Mouse (Mus musculus): ENCODE results near the gene Pknox2.

Pknox2 gene

DNA sequence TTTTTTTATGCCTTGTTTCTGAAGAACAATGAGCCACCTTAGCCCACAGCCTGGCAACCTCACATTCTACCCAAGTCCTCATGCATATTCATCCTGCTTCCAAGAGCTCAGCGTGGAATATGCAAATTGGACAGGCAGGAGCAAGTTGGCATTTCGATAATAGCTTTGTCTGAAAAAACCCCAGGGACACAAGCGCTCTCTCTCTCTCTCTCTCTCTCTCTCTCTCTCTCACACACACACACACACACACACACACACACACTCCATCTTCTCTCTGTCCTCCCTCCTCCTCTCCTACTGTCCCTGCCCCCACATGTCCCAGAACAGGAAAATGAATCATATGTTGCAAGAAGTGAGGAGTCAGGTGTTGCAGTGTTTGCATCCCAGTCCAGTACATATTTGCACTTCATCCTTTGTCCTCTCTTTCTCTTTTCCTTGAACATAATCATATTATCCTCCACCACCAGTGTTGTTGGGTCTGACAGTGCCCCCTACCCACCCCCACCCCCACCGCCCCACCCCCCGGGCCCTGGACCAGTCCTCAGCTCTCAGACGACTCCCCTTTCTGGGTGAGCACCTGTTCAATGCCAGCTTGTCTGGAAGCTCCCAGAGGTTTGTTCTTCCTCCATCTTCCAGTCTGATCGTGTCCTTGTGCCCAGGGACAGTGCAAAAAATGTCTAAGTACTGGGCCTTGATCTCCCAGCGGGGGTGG lies 265.0 kb downstream of the Pknox2 start:
- peak in 1 of 2 experiments; percentile 58 for DNase-seq (ENCODE audit: low spot score in 2 of 2)

DNA sequence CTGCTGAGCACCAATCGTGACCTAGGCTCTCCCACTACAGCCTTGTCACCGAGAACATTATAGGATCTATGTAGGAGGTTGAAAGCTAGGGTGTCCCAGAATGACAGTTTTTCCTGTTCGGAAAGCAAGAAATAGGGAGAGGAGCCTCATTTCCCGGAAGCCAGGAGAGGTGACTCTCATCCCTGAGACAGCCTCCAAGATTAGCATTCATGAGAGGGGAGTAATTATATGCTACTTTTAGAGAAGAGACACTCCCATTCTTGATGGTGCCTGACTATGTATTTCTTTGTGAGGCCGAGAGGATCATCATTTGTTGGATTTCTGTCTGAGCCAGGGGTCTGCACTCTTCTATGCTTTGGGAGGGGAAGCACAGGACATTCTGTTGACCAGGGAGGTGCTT lies 265.6 kb downstream of the Pknox2 start:
- no peak for DNase-seq (ENCODE audit: low spot score in 2 of 2)

- DNase-seq (ENCODE audit: low spot score in 2 of 2): no peak
These were observed 270.4 kb downstream of the Pknox2 start for GRCm38 (mm10) chr9:36876787-36877186.

DNA sequence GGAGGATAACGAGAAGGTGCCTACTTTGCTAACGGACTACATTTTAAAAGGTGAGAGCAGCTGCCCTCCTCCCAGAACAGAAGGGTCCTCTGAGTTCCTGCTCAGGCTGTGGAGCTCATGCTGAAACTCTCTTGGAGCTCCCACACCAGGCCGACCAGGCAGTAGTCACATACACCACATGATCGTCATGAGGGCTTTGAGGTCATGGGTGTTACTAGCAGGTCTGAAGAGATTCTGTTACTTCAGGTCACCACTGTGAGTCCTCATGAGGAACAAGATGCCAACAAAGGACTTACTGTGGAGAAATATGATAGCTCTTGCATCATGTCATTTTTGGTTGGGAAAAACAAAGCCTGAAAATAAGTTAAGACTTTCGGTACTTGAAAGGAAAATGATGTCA lies 270.9 kb downstream of the Pknox2 start:
- no peak for DNase-seq (ENCODE audit: low spot score in 2 of 2)

GRCm38 (mm10) chr9:36873796-36874195 lies 273.4 kb downstream of the Pknox2 start:
- no peak for DNase-seq (ENCODE audit: low spot score in 2 of 2)

GRCm38 (mm10) chr9:36870263-36870662 lies 276.9 kb downstream of the Pknox2 start:
- no peak for DNase-seq (ENCODE audit: low spot score in 2 of 2)

DNA sequence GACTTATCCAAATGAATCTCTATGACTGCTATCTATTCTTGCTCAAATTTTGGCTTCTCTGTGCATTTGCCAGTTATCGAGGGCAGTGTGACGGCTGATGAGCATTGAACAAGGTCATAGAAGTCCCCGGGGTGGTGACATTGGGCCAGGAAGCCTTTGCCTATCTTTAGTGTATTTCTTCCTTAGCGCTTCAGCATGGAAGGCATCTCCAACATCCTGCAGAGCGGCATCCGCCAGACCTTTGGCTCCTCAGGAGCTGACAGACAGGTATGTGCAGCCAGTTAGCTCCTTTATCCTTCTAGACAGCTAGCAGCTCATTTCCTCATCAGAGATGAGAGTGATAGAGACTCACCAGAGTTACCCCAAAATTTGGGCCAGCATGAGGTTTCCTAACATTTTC lies 278.5 kb downstream of the Pknox2 start:
- no peak for DNase-seq (ENCODE audit: low spot score in 2 of 2)

- no peak for DNase-seq (ENCODE audit: low spot score in 2 of 2)
These were observed 282.1 kb downstream of the Pknox2 start for GRCm38 (mm10) chr9:36864862-36865813.

- DNase-seq (ENCODE audit: low spot score in 2 of 2): no peak
These were observed 283.5 kb downstream of the Pknox2 start for GRCm38 (mm10) chr9:36863694-36864093.

- DNase-seq (ENCODE audit: low spot score in 2 of 2): no peak
These were observed 284.6 kb downstream of the Pknox2 start for GRCm38 (mm10) chr9:36862576-36862975.

DNA sequence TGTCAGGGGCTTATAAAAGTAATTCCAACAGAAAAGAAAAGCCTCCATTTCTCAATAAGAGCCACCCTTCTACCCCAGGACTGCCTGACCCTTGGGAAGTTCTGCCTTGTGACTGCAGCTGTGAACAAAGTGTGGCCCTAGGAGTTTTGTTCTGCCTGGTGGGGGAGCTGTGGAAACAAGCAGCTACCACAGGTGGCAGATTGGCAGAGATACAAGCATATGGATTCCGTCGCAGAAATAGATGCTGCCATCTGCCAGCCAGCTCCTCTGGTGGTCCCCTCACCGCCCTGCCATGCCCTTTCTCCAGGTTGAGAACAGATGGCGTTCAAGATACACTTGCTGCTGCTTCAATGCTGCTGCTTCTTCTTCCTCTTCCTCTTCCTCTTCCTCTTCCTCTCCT lies 288.5 kb downstream of the Pknox2 start:
- DNase-seq (ENCODE audit: low spot score in 2 of 2): no peak

DNA sequence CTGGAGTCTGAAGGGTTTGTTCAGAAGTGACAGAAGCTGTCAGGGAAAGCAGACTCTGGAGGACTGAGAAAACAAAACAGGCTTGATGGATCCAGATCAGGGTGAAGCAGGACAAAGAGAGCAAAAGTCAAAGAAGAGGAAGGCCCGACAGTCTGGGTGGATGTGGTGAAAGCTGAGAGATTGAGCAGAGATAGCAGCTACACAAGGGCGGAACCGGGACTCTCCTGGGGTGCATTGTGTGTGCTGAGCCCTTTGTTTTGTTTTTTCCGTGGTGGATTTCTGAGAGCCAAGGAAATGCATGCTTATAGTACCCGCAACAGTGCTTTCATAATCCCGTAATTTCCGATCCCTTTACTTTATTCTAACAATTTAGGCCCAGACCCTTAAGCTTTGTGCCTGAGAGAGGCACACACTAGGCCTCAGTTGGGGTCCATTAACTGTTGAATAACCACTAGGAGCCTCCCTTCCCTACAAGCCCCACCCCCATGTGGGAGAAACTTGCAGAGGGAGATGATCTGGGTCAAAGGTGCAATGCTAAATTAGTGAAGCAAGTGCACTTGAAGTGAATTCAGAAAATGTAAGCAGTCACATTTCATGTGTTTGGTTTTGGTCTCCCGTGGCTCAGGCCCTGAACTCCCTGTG lies 289.6 kb downstream of the Pknox2 start:
- no peak for DNase-seq (ENCODE audit: low spot score in 2 of 2)

DNA sequence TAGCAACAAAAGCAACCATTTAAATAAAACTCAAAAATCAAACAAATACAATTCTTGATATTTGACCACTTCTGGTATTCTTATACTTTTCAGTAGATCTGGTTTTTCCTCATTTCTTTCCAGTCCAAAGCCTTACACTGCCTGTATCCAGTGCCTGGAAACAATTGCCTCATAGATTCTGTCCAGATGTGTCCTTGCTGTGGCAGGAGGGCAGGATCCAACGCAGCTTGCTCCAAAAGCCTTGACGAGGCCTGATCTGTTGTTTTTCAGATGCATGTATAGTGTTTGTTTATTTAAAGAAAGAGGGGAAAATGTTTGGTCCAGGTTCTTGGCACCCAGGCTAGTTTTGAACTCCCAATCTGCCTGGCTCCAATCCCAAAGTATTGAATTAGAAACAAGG lies 290.9 kb downstream of the Pknox2 start:
- DNase-seq (ENCODE audit: low spot score in 2 of 2): no peak

DNA sequence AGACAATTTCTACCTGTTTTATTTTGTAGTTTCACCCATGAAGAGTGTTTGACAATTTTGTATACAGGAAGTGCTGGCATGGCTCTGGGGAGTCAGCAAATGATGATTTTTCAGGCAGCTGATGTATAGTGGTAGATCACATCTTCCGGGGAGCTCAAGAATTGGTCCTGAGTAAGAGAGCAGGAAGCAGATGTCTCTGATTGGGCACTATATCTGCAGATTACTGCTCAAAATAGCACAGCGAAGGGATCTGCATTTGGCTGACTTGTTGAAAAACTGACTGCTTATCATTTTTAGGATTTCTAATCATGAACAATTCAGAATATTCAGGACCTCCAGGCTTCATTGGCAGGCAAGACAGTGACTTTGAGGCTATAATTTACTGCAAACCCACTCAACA lies 295.0 kb downstream of the Pknox2 start:
- DNase-seq (ENCODE audit: low spot score in 2 of 2): no peak

DNA sequence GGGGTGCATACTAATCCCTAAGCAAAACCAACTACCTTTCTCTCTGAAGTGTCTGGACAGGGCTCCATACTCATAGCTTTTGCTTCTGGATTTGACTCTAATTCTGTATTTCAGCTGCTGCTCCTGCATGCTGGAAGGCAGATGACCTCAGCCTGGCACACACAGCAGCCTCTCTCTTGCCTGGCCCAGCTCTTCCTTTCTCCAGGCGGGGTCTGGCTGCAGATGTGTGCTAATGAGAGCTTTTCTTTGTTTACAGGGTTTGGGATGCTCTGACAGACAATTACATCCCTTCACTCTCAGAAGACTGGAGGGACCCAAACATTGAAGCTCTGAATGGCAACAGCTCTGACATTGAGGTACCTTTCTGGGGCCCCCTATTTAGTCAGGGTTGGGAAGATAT lies 297.1 kb downstream of the Pknox2 start:
- no peak for DNase-seq (ENCODE audit: low spot score in 2 of 2)

GRCm38 (mm10) chr9:36848661-36849060 lies 298.5 kb downstream of the Pknox2 start:
- no peak for DNase-seq (ENCODE audit: low spot score in 2 of 2)

DNA sequence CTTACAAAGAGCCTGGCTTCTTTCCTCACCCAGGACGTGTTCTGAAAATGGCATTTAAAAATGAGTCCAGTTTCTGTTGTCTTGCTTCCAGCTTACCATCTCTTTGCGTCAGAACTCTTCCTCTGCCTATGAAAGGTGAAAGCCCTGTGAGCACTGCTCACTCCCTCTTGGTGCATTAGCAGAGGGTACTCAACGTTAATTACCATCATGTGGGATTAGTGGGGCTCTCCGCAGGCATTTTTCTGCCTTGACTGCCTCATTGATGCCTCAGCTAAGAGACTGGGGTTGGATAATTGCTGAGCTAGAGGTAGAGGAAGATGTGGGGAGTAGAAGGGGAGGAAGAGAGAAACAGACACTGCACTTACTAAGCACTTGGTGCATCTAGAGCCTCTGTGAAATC lies 300.9 kb downstream of the Pknox2 start:
- DNase-seq (ENCODE audit: low spot score in 2 of 2): no peak
